Mouse (Mus musculus) lung, adult 18-20 months (tissue): ENCODE data around the gene Ier5.
A peak's percentile ranks its signal among the peaks of the same experiment; 100 is the strongest.

Experiments
- DNase-seq, 2 experiments: peaks; one replicate each; pipeline ENCODE4 v3.0.0; 2022; ENCODE audit warnings: mixed read lengths in 2 of 2

Ier5 gene

GRCm38 (mm10) chr1:155077675-155078074 is 21.8 kb downstream of the Ier5 start:
- DNase-seq: no peak

DNA sequence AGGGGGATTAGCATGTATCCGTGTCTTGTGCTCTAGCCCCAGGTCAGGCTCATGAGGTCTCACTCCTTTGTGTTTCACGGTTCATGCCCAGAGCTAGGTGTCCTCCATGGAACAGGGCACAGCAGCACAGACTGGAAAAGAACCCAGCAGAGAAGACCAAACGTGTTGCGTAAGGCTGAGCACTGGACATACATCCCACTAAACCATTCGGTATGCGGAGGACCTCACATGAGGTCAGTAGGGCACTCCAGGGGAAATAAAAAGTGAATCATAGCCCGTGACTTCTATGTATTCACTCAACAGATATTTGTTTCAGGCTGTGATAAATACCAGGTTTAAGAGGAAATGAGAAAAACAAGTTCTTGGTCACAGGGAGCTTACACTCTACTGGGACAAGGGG is 23.6 kb downstream of the Ier5 start:
- peak in 1 of 2 experiments; percentile 62 for DNase-seq

GRCm38 (mm10) chr1:155074856-155075255 is 24.6 kb downstream of the Ier5 start:
- DNase-seq: peak; percentile 92 to 96

GRCm38 (mm10) chr1:155073905-155074304 is 25.5 kb downstream of the Ier5 start:
- no peak for DNase-seq

GRCm38 (mm10) chr1:155073133-155073532 is 26.3 kb downstream of the Ier5 start:
- DNase-seq: no peak

- peak in 1 of 2 experiments; percentile 64 for DNase-seq
Measured at GRCm38 (mm10) chr1:155071287-155071876, 28.1 kb downstream of the Ier5 start.

- no peak for DNase-seq
Measured at GRCm38 (mm10) chr1:155070561-155071286, 28.7 kb downstream of the Ier5 start.

- peak; percentile 56 to 67 for DNase-seq
Measured at GRCm38 (mm10) chr1:155069696-155070095, 29.7 kb downstream of the Ier5 start.

DNA sequence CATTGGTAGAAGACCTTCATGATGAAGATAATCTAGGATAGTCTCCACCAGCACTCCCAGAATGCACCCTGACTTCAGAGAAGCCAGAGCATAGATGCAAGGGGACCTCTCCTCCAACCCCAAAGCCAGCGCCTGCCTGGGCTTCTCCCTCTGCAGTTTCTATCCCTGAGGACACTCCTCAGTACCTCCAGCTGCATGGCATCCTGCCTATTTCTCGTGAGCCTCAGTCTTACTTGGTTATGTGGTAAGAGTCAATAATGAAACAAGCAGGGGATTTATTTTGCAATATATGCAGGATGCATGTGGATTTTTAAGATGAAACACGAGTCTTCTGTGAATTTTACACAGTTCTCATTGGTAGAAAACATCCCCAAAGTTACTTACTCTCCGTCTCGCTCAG is 33.2 kb downstream of the Ier5 start:
- no peak for DNase-seq

DNA sequence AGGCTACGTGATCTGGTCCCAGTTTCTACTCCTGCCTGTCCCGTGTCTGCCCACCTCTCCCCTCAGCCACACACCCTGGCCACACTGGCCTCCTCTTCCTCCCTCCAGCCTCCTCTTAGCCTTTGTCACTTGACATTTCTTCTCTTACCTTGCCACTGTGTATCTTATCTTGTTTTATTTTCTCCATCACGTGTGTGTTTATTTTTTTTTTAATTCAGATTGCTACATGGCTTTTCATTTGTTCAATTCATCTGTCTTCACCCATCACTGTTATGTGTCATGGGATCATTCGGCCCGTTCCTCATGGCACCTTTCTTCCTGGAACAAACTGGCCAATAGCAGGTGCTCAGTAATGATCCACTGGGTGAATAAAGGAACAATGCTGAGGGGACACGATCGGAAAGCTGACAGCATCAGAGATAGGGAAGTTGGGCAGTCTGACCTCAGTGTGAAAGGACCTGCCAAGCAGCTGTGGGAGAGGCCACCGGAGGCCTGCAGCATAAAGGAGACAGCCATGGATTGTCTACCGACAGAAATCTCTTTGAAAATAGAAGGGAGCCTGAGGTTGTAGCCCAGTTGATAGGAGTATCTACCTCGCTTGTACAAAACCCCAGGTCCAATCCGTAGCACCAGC is 34.3 kb downstream of the Ier5 start:
- DNase-seq: no peak

DNA sequence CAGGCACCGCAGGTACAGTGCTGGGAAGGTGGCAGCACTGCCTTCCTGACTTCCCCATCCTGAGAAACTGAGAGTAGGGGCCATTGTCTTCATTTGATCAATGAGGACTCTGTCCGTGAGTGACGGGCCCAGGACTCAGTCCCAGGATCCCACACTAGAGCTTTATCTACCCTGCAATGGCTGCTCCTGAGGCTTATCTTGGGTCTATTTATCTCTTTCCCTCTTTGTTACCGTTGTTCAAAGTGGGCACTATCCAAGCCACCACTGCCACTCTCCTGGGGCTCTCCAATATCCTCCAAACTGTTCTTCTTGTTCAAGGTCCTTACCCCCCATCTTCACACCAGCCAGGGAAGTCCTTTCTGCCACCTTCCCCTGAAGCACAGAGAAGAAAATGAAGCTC is 34.8 kb downstream of the Ier5 start:
- DNase-seq: no peak

DNA sequence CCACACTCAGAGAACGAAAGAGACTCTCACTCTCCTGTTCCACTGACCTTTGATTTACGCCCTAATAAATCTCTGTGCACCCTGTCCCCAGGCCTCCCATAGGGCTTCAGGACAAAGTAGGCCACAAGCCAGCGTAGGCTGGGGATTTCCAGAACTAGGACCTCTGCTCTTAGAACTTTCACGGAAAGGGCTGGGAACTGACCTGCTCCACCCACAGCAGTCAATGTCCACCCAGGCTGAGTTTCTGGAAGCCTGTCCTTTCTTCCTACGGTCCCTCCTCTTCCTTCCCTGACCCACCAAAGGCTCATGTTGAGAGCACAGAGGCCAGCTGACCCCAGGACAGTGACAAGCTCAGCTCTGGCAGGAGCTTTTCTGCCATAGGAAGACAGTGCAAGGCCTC is 35.3 kb downstream of the Ier5 start:
- DNase-seq: no peak

- no peak for DNase-seq
Measured at GRCm38 (mm10) chr1:155062963-155063362, 36.5 kb downstream of the Ier5 start.

DNA sequence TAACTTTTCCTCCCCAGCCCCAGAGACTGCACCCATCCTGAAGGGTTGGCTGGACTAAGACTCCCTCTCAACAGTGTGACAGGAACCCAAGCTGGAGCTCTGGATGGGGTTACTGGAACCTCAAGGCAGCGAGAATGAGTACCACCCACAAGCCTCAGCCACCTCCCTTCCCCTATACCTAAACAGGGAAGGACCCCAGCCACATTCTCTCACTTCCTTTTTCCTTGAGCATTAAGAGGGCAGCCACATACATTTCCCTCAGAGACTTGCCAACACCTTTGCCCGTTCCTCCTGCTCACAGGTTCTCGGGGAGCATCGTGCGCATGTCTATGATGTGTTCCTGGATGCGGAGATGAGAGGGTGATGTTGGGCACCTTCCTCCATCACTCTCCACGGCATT is 37.4 kb downstream of the Ier5 start:
- DNase-seq: no peak

DNA sequence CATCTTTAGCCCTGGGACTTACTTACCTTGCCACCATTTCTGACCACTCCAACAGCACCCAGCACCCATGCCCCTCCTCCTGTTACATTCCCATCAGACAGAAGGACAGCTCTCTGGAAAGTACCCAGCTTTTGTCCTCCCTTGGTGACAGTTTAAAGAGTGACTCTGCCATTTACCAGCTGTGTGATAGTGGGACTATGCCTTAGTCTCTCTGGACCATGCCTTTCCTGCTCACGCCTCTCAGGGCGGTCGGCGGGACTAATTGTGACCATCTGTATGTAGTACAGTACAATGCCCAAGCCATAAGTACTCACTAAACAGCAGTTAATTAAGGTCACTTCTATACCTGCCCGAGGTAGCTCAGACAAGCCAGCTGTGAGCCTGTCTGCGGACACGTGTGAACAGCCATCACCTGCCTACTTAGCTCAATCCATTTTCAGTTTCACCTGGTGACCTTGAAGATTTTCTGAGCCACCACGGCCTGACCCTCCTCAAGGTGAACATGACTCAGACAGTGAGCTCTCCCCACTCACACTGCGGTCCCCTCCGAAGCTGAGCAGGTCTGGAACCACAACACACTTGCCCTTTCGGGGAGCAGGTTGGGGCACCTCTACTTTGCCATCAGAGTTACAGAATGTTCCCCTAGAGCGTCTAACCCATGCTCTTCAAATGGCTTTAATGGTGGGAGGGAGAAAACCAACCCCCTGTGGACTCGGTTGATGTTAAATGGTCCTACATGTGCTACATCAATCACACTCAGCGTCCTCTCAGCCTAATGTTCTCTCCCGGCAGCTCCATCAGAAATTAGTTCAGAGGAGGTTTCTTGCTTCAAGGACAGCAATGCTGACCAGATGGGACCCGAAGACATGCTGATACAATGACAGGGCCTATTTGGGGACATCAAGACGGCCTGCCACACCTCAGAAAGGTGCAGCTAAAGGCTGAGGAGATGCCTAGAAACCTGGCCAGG is 38.3 kb downstream of the Ier5 start:
- no peak for DNase-seq

- no peak for DNase-seq
Measured at GRCm38 (mm10) chr1:155060261-155060660, 39.2 kb downstream of the Ier5 start.

DNA sequence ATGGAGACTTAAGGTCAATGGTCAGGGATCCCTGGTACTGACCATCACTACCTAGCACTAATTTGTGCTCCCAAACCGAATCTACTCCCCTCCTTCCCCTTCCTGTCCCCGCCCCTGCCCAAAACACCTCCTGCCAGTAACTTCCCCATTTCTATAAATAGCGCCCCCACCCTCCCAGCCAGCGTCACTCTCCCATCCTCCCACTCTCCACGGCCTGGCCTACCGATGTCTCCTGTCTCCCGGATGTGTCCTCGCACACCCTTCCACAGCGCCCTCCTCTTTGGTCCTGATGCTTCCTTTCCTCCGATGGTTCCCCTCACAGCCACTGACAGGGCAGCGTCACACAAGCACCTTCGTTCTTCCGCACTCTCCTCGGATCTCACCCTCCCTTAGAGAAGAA is 39.9 kb downstream of the Ier5 start:
- peak; percentile 80 for DNase-seq

DNA sequence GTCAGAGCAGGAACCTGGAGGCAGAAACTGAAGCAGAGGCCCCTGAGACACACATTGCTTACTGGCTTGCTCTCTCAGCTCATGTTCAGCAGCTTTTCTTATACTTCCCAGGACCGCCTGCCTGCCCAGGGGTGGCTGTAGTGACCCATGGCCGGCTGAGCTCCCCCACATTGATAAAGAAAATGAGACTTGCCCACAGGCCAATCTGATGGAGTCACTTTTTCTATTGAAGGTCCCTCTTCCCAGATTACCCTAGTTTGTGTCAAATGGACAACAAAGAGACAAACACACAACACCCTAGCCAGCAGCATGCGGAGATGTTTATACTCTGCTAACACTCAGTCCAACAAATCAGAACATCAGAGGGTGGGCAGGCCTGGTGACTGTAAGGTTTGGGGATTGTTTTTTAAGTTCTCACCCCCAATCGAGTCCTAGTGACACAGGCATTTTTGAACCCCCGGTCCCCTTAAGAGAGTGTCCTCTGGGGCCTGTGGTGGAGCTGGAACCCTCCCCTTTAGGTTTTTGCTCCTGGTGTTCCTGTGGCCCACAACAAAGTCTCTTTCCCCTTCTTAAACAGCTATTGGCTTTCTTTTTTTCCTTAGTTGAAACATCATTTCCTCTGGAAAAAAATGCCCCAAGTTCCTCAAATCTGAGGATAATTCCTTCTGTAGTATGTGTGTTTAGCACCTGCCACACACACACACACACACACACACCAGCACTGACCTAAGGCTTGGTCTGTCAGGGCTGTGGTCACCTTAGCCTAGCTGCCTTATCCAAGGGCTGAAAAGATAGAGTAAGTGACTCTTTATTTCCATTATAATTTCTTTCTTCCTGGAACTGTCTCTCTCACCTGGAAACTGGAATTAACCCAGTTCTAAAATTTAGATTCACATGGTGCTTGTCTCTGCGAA is 41.1 kb downstream of the Ier5 start:
- DNase-seq: no peak

GRCm38 (mm10) chr1:155056166-155056565 is 43.3 kb downstream of the Ier5 start:
- no peak for DNase-seq

DNA sequence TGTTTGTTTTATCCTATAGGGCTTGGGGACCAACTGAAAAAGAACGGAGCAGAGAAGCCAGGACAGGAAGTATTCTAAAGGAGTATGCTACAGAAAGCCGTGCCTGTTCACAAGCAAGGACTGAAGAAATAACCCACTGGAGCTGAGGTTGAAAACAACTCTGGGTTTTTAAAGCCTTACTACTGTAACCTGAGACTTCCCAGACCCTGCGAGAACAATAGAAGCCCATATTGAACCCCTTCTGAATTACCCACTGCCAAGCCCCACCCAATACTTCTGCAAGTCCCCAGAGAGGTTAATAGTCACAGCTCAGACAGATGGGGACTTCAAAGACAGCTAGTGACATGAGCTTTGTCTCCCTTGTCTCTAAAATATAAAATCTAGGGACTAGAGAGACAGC is 44.4 kb downstream of the Ier5 start:
- no peak for DNase-seq

- no peak for DNase-seq
Measured at GRCm38 (mm10) chr1:155054366-155054965, 45.0 kb downstream of the Ier5 start.
